8 mouse cellular contexts compared by ENCODE assay signal in the genomic region with DNA sequence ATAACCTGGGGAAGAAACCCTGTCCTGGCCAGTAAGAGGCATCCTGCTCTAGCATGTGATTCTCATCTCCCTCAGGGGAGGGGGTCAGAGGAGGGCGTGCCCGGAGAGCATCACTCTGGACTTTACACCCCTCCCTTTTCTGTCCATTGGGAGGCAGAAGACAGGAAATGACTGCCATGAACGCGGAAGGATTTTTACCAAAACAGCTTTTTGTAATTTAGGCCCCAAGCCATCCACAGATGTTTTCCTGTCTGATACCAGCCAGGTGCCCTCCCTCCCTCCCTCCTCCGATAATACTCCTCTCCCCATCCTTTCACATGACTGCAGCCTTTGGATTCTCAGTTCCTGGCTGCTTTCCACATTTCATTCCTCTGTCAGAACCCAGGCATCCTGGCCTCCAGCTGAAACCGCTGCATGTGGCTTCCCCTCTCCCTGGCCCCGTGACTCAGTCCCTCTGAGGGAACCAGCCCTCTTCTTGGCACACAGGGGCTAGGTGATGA. TPM values are rescaled to one million over a fixed set of nuclear protein-coding genes. Genes with fewer than 3 reads are reported as not detected.
DNase-seq lines count a peak whose midpoint lies in the region; ATAC-seq and TF ChIP-seq lines count a peak whose summit lies in the region.

A gene (plus strand): TSS at position 367 of the 500 bp plus-strand sequence.

- no peak for TF ChIP-seq POLR2A in myocyte (IDR thresholded peaks at IDR 0.05; ENCODE audit: insufficient read length, low read depth)

- ATAC-seq in hindbrain, embryonic 16.5 days: peak; percentile 56; the same call in 1 of the 2 replicates

- peaks cover 5 to 18% of the 10 kb centered on the region in 2 experiments; a peak in 2 of 4 replicates for H3K4me1 ChIP-seq in ES-E14 (ENCODE audit: control insufficient read depth in 2 of 2, insufficient read depth in 2 of 2, low read length in 2 of 2, poor library complexity in 1 of 2)
- no peaks in the 10 kb centered on the region for H3K4me1 ChIP-seq in hindbrain, embryonic 16.5 days (ENCODE audit: control insufficient read depth, insufficient read depth, low read depth, low read length)

- H3K27me3 ChIP-seq in hindbrain, embryonic 16.5 days (replicated peaks; ENCODE audit: control insufficient read depth, insufficient read depth, low read length): no peaks in the 10 kb centered on the region
- H3K27me3 ChIP-seq in myocyte (ENCODE audit: control insufficient read depth, insufficient read depth, insufficient read length): no peaks in the 10 kb centered on the region

- in situ Hi-C loops in ES-E14 (cut with MboI; ENCODE audit: low sequenced_read_pairs in 2 of 2, unreplicated experiment in 2 of 2): loop anchor here (10.0 to 25.0 kb wide), 2 partner anchors 237 to 244 kb away; a partner anchor contains a TSS

- peak within 1 kb of the TSS; percentile 17 for H3K9ac ChIP-seq in ES-E14 (ENCODE audit: insufficient read depth, low read depth, low read length, poor library complexity, severe bottlenecking)
- H3K9ac ChIP-seq in hindbrain, embryonic 16.5 days (ENCODE audit: low read depth, low read length): peak within 1 kb of the TSS; percentile 27; the same call in 1 of the 2 replicates

- TF ChIP-seq CTCF in gastrocnemius, adult 2 months (IDR thresholded peaks at IDR 0.05): no peak

- intact Hi-C loops in gastrocnemius, adult 2 months (cut with DNase I): no loop called here

- 37% methylated on average over 7 of the region's 7 CpGs for WGBS in hindbrain, embryonic 16.5 days

- H3K9me3 ChIP-seq in ES-E14 (ENCODE audit: control insufficient read depth, insufficient read depth, low read depth, low read length): no peaks in the 10 kb centered on the region
- no peaks in the 10 kb centered on the region for H3K9me3 ChIP-seq in hindbrain, embryonic 16.5 days (ENCODE audit: control insufficient read depth, low read length)

- DNase-seq in cerebellum, postnatal 10 days: peak; percentile 50 to 53
- DNase-seq in cerebellum, postnatal 36 days: no peak
- DNase-seq in ES-E14 (ENCODE audit: low read depth, low spot score): no peak
- peak; percentile 78 for DNase-seq in gastrocnemius, adult 2 months
- DNase-seq in right cerebral cortex, postnatal 36 days (ENCODE audit: low spot score in 2 of 2): no peak
- no peak for DNase-seq in cerebellum, postnatal 4 days (ENCODE audit: low spot score in 2 of 2)

- H3K27ac ChIP-seq in ES-E14 (ENCODE audit: insufficient read depth, low read depth, low read length, poor library complexity, severe bottlenecking): peak within 1 kb of the TSS; percentile 36; the same call in 1 of the 2 replicates
- H3K27ac ChIP-seq in gastrocnemius, adult 2 months: peak within 1 kb of the TSS; percentile 88
- H3K27ac ChIP-seq in hindbrain, embryonic 16.5 days (ENCODE audit: low read depth, low read length): no peak within 1 kb of the TSS

- H3K36me3 ChIP-seq in ES-E14 (ENCODE audit: control insufficient read depth, insufficient read depth, low read length, poor library complexity, severe bottlenecking) (peaks cover 8% of the 10 kb centered on the region; the same call in 1 of the 2 replicates), myocyte (ENCODE audit: control insufficient read depth, insufficient read depth) (peaks cover 22% of the 10 kb centered on the region)
- peaks cover 16% of the 10 kb centered on the region for H3K36me3 ChIP-seq in hindbrain, embryonic 16.5 days (ENCODE audit: control insufficient read depth, insufficient read depth, low read length)

- no peak within 1 kb of the TSS for H3ac ChIP-seq in myocyte (ENCODE audit: control insufficient read depth, insufficient read length)

- no peaks in the 10 kb centered on the region for H3K79me2 ChIP-seq in myocyte (ENCODE audit: control insufficient read depth, insufficient read depth)

- H3K4me2 ChIP-seq in hindbrain, embryonic 16.5 days (ENCODE audit: low read length): no peak within 1 kb of the TSS
- peak within 1 kb of the TSS; percentile 20 for H3K4me2 ChIP-seq in myocyte (ENCODE audit: low read depth)

- H3K4me3 ChIP-seq in ES-E14 (ENCODE audit: insufficient read depth in 1 of 2, low read depth in 1 of 2, low read length in 2 of 2, poor library complexity in 1 of 2, severe bottlenecking in 1 of 2) (peak within 1 kb of the TSS; percentile 29 to 48), myocyte (no peak within 1 kb of the TSS)
- peak within 1 kb of the TSS; percentile 67 for H3K4me3 ChIP-seq in gastrocnemius, adult 2 months
- no peak within 1 kb of the TSS for H3K4me3 ChIP-seq in hindbrain, embryonic 16.5 days (ENCODE audit: low read length)

TF ChIP-seq in ES-E14, 5 proteins besides CTCF, POLR2A, EP300 and RAD21:
- TF ChIP-seq ZC3H11A (IDR thresholded peaks at IDR 0.05; ENCODE audit: borderline replicate concordance, low read depth, low read length) (no peak), MAFK (IDR thresholded peaks at IDR 0.05; ENCODE audit: insufficient read depth, low read depth, low read length) (no peak), CHD2 (IDR thresholded peaks at IDR 0.05; ENCODE audit: low read depth, low read length) (no peak), ZNF384 (IDR thresholded peaks at IDR 0.05; ENCODE audit: low read depth, low read length) (no peak), HCFC1 (IDR thresholded peaks at IDR 0.05; ENCODE audit: borderline replicate concordance, insufficient read depth, low read length) (no peak)

TF ChIP-seq in myocyte, 11 proteins besides CTCF, POLR2A, EP300 and RAD21:
- peak; percentile 57 for TF ChIP-seq USF1 (IDR thresholded peaks at IDR 0.05; ENCODE audit: low read depth)
- TF ChIP-seq MYOG (IDR thresholded peaks at IDR 0.05; ENCODE audit: control insufficient read depth in 1 of 3, insufficient read depth in 1 of 3, insufficient read length in 2 of 3, low read depth in 2 of 3): no peak
- TF ChIP-seq TCF12 (IDR thresholded peaks at IDR 0.05; ENCODE audit: insufficient read depth, poor library complexity, severe bottlenecking): no peak

RNA-seq across cellular contexts. Expression of the gene that starts here (rescaled TPM):
- 1.3 and 2.4 TPM in 2 replicates for total RNA-seq in ES-E14 (2012; rRNA removed)
- total RNA-seq in gastrocnemius, adult 2 months (2021): 1 to 10 TPM; 7.3 to 7.8 TPM
- polyA plus RNA-seq in hindbrain, embryonic 16.5 days (2015; fragmentation: Nextera tagmentation; extraction: Ambion mirVana): 0.94 and 1.2 TPM in 2 replicates
- 0.25 TPM for polyA plus RNA-seq in myocyte (2012; fragmentation: generic; extraction: Trizol)

Comparison
In these comparisons a context has a peak if more than half of its experiments do, and no peak if none do; other contexts are left out.
1. DNase-seq: peak in cerebellum, postnatal 10 days (2 of 2) and gastrocnemius, adult 2 months (single experiment); none in cerebellum, postnatal 36 days (0 of 2), ES-E14 (single experiment), right cerebral cortex, postnatal 36 days (0 of 2) and cerebellum, postnatal 4 days (0 of 2).
2. H3K4me3 ChIP-seq: peak in ES-E14 (2 of 2) and gastrocnemius, adult 2 months (single experiment); none in hindbrain, embryonic 16.5 days (single experiment) and myocyte (single experiment).